Mouse (Mus musculus): ENCODE results near the gene Naa38.
"Not testable (repeated sequence)": the region's sequence is repeated elsewhere in the genome, so short reads cannot be mapped to it uniquely, and the experiment has no call there.

Naa38 gene

GRCm38 (mm10) chr11:69373223-69373965, 21.9 kb upstream of the Naa38 start:
- no peak for DNase-seq (ENCODE audit: low spot score in 2 of 2)

GRCm38 (mm10) chr11:69375646-69376045, 19.6 kb upstream of the Naa38 start:
- DNase-seq (ENCODE audit: low spot score in 2 of 2) = no peak

- DNase-seq (ENCODE audit: low spot score in 2 of 2) = no peak
Measured at GRCm38 (mm10) chr11:69377766-69378165, 17.5 kb upstream of the Naa38 start.

GRCm38 (mm10) chr11:69379600-69379999, 15.7 kb upstream of the Naa38 start:
- no peak for DNase-seq (ENCODE audit: low spot score in 2 of 2)

- no peak for DNase-seq (ENCODE audit: low spot score in 2 of 2)
Measured at GRCm38 (mm10) chr11:69381356-69381755, 13.9 kb upstream of the Naa38 start.

GRCm38 (mm10) chr11:69382478-69383105, 12.7 kb upstream of the Naa38 start:
- no peak for DNase-seq (ENCODE audit: low spot score in 2 of 2)

GRCm38 (mm10) chr11:69384979-69385378, 10.3 kb upstream of the Naa38 start:
- DNase-seq (ENCODE audit: low spot score in 2 of 2) = no peak

- DNase-seq (ENCODE audit: low spot score in 2 of 2) = no peak
Measured at GRCm38 (mm10) chr11:69386758-69387157, 8.5 kb upstream of the Naa38 start.

- no peak for DNase-seq (ENCODE audit: low spot score in 2 of 2)
Measured at GRCm38 (mm10) chr11:69388680-69389079, 6.6 kb upstream of the Naa38 start.

GRCm38 (mm10) chr11:69389531-69390399, 5.5 kb upstream of the Naa38 start:
- DNase-seq (ENCODE audit: low spot score in 2 of 2) = no peak

GRCm38 (mm10) chr11:69390400-69391034, 4.8 kb upstream of the Naa38 start:
- peak in 1 of 2 experiments; percentile 86 for DNase-seq (ENCODE audit: low spot score in 2 of 2)

GRCm38 (mm10) chr11:69394591-69395167, 608 bp upstream of the Naa38 start:
- not testable (repeated sequence) for DNase-seq (ENCODE audit: low spot score in 2 of 2)

- peak; percentile 97 to 98 for DNase-seq (ENCODE audit: low spot score in 2 of 2)
Measured at GRCm38 (mm10) chr11:69395634-69396373, 517 bp downstream of the Naa38 start.

GRCm38 (mm10) chr11:69396772-69397171, 1.5 kb downstream of the Naa38 start:
- DNase-seq (ENCODE audit: low spot score in 2 of 2) = no peak

GRCm38 (mm10) chr11:69397581-69398057, 2.3 kb downstream of the Naa38 start:
- no peak for DNase-seq (ENCODE audit: low spot score in 2 of 2)

- DNase-seq (ENCODE audit: low spot score in 2 of 2) = no peak
Measured at GRCm38 (mm10) chr11:69398059-69398458, 2.8 kb downstream of the Naa38 start, which contains the start of gene Tmem88. Gene Tmem88 (minus strand): TSS chr11:69398234.

GRCm38 (mm10) chr11:69398486-69399200, 3.4 kb downstream of the Naa38 start:
- no peak for DNase-seq (ENCODE audit: low spot score in 2 of 2)

- DNase-seq (ENCODE audit: low spot score in 2 of 2) = peak in 1 of 2 experiments; percentile 22
Measured at GRCm38 (mm10) chr11:69399201-69400082, 4.2 kb downstream of the Naa38 start.

Measured in left cerebral cortex, adult 9 months (tissue).